Mouse (Mus musculus) embryo, embryonic 11 days (tissue): Measurements from ENCODE around the gene Arhgap19.
A peak's percentile ranks its signal among the peaks of the same experiment; 100 is the strongest.

Source experiments
- DNase-seq: peaks from one replicate; pipeline ENCODE4 v3.0.0-alpha.2; 2015

The Arhgap19 gene

GRCm38 (mm10) chr19:41734685-41735084, 67.2 kb downstream of the Arhgap19 start:
- peak; percentile 58 for DNase-seq

- DNase-seq, result no peak
Measured at GRCm38 (mm10) chr19:41725491-41725890, 76.4 kb downstream of the Arhgap19 start.

- DNase-seq, result peak; percentile 81
Measured at GRCm38 (mm10) chr19:41724831-41725470, 76.9 kb downstream of the Arhgap19 start.

- no peak for DNase-seq
Measured at GRCm38 (mm10) chr19:41723337-41723736, 78.5 kb downstream of the Arhgap19 start.

GRCm38 (mm10) chr19:41719436-41719835, 82.4 kb downstream of the Arhgap19 start:
- no peak for DNase-seq
